Mouse (Mus musculus): ENCODE measurements at regions not wholly inside any gene's neighbourhood (a gene's known extent, or its start where the extent isn't known, plus 50 kb on each side); places are given as distances from the start of the nearest gene placed in this dataset.

GRCm38 (mm10) chr5:55276265-55276837, 1278.1 kb downstream of the Stim2 start:
- no peak for DNase-seq (ENCODE audit: low spot score in 2 of 2)

- DNase-seq (ENCODE audit: low spot score in 2 of 2) = peak in 1 of 2 experiments; percentile 2
Observed at GRCm38 (mm10) chr5:55293301-55293700, 1295.0 kb downstream of the Stim2 start.

GRCm38 (mm10) chr5:55293978-55294377, 1295.7 kb downstream of the Stim2 start:
- peak; percentile 3 to 23 for DNase-seq (ENCODE audit: low spot score in 2 of 2)

GRCm38 (mm10) chr5:55294781-55295180, 1296.5 kb downstream of the Stim2 start:
- no peak for DNase-seq (ENCODE audit: low spot score in 2 of 2)

- DNase-seq (ENCODE audit: low spot score in 2 of 2) = no peak
Observed at GRCm38 (mm10) chr5:55301538-55301937, 1303.2 kb downstream of the Stim2 start.

GRCm38 (mm10) chr5:55345968-55346367, 1347.7 kb downstream of the Stim2 start:
- no peak for DNase-seq (ENCODE audit: low spot score in 2 of 2)

GRCm38 (mm10) chr5:55355483-55355882, 1357.2 kb downstream of the Stim2 start:
- DNase-seq (ENCODE audit: low spot score in 2 of 2) = no peak

- DNase-seq (ENCODE audit: low spot score in 2 of 2) = no peak
Observed at GRCm38 (mm10) chr5:55374295-55374694, 1376.0 kb downstream of the Stim2 start.

GRCm38 (mm10) chr5:55390846-55391245, 1392.5 kb downstream of the Stim2 start:
- DNase-seq (ENCODE audit: low spot score in 2 of 2) = no peak

GRCm38 (mm10) chr5:55395986-55396385, 1397.7 kb downstream of the Stim2 start:
- DNase-seq (ENCODE audit: low spot score in 2 of 2) = no peak

GRCm38 (mm10) chr5:55416146-55416545, 1417.8 kb downstream of the Stim2 start:
- peak in 1 of 2 experiments; percentile 48 for DNase-seq (ENCODE audit: low spot score in 2 of 2)

- no peak for DNase-seq (ENCODE audit: low spot score in 2 of 2)
Observed at GRCm38 (mm10) chr5:55439158-55439557, 1440.9 kb downstream of the Stim2 start.

GRCm38 (mm10) chr5:55449064-55449463, 1450.8 kb downstream of the Stim2 start:
- DNase-seq (ENCODE audit: low spot score in 2 of 2) = peak; percentile 8 to 38
